Mouse (Mus musculus): ENCODE results near the gene Rapgef1.
A peak's percentile ranks its signal among the peaks of the same experiment; 100 is the strongest.

Gene Rapgef1

DNA sequence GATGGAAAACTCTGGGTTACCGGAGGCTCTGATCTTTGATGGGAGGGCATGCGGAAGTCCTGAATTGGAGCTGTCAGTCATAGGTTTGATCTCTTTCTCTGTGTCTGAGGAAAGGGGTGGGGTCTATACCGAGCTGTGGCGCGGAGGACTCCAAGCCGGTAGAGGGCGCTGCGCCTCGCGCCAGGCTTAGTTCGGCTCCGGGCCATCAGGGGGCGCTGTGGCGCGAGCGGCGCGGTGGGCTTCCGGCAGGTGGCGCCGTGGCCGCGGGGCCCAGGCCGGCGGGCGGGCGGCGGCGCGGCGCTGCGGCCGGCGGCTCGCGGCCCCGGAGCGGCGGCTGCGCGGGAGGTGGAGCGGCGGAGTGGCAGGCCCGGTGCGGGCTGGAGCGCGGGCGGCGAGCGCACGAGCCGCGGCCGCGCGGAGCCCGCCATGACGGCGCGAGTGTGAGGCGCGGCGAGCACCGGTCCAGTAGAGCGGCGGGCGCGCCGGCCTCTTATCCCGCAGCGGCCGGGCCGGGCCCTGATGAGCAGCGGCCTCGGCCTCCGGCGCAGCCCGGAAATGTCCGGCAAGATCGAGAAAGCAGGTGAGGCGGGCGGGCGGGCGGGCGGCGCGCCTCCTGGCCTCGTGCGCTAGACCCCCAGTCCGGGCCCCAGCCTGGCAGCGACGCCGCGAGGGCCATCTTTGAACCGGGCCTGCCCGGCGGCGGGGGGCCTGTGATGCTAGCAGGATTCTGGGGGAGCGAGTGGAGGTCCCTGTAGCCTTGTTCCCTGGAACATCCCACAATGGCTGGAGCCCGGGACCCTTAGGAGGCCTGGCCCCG lies at the start of gene Rapgef1:
Gene Rapgef1 (plus strand): TSS at position 237 of the 817 bp plus-strand sequence.
- DNase-seq (ENCODE audit: low read depth, low spot score): peak; percentile 72

DNA sequence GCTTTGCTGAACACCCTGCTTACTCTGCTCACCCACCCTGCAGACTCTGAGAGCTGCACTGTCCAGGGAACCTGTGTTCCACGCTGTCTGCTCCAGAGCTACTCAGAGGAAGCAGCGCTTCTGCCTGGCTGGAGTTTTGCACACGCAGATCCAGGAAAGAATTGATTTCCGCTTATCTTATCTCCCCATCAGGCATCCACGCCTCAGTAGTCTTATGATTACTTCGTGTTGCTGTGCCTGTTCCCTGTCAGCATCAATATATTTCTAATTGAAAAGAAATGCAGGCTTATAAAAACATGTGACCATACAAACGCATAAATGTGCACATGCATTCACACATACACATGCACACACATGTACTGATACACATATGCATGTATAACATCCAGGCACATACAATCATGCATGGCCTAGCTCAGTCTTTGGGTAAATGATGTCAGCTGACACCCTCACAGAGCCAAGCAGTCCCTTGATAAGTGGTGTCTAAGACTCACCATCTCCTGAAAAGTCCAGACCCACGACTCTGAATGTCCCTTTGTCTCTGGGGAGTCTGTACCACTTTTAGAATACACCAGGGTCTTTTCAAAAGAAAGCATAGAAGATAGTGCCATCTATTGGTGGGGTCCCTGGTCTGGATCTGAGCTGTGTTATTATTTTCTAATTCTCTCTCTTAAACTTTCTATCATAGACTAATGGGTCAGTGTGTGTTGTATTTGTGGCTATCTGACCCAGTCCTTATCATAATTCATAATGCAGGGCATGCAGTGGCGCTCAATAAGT lies 47.4 kb upstream of the Rapgef1 start:
- no peak for DNase-seq (ENCODE audit: low read depth, low spot score)

DNA sequence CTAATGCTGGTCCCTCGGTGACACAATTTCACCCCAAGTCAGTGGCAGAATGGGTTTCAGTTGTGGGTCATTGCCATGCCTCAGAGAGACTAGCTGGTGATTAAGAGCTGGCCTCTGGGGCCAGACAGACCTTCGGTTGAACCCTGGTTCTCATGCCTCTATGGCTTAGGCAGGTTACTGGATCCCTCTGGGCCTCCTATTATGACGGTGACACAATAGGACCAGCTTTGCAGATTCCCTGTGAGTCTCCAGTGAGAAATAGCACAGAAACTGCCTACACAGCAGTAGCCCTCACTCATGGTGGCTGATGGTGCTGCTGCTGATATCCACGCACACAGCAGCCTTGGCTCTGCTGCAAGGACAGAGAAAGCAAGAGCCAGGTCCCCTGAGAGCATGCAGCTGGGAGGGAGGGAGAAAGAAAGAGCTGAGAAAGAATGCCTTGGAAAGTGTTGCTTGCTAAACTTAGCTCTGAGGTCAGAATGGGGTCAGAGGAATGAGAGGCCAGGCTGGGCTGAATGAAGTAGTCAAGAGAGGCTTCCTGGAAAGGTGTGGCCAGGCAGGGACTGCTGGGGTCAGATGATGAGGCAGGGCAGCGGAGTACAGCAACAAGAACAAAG lies 46.6 kb upstream of the Rapgef1 start:
- DNase-seq (ENCODE audit: low read depth, low spot score): peak; percentile 6

DNA sequence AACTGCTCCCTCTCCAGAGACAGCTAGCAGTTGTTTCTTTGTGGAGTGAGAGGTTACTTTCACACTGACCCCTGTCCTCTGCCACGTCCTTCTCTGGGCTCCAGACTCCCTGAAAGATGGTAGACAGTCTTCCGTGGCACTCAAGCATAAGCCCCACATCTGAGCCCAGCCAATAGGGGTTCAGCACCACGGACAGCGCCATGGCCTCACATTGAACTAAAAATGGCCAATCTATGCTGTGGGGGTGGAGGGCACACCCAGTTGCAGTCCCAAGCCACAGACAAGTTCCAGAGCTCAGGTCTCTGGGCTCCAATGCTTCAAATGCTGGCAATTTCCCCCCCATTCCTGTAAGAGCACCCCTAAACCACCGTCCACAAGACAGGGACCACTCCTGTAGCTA lies 45.9 kb upstream of the Rapgef1 start:
- peak; percentile 17 for DNase-seq (ENCODE audit: low read depth, low spot score)

DNA sequence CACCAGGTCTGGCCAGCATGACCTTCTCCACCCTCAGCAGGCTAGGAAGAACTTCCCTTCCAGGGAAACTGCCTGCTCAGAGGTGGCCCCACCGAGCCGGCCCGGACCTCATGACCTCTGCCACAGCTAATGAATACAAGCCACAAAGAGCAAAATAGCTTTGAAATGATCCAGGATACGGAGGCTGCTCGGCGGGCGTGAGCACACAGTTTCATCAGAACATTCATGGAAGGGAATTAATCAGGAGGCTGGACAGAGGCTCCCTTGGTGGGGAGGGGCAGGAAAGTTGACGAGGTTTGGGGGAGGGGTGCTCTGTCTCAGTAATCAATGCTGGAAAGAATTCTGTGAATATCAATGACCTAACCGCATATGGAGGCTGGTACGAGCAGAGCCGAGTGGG lies 45.3 kb upstream of the Rapgef1 start:
- no peak for DNase-seq (ENCODE audit: low read depth, low spot score)

DNA sequence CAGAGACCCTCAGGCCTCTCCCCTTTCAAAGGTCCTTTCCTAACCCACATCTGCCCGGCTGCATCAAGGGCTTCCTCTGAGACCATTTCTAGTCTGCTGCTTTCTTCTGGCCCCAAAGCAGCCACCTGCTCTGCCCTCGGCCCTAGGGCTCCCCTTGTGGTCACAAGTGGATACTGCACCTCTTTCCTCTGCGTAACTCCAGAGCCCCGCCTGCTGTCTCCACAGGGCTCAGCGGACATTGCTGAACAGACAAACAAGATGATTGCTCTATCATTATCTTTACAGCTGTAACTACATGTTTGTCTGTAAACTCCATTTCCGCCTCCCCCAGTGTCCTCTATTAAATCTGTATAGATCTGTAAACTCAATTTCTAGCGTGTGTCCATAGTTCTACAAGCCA lies 37.1 kb upstream of the Rapgef1 start:
- peak; percentile 61 for DNase-seq (ENCODE audit: low read depth, low spot score)

DNA sequence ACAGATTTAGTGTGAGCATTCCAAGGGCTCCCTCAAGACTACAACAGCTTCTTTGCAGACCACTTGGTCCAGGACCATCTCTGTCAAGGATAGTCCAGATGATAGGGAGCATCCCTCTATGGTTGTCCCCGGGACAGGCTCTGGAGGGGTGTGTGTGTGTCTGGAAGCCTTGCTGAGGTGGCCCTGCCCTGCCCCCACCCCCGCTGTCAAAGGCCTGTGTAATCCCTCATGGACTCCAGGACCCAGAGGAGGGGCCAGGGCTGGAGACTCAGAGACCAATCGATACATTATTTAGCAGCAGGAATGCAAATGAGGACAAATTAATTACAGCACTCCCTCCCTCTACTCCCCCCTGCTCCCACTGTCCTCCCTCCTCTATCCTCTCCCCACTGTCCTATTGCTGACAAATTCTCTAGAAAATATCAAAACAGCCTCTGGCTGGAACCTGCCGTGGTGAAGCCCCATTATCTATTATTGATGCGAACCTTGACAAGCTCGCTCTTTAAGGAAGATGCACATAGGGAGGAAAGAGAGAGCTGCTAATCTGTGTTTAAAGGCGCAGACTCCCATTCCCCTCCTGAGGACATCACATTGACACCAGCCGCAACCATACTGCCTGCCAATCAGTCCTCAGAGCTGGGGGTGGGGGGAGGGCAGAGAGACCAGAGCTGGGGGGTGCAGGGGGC lies 33.4 kb upstream of the Rapgef1 start:
- DNase-seq (ENCODE audit: low read depth, low spot score): no peak

DNA sequence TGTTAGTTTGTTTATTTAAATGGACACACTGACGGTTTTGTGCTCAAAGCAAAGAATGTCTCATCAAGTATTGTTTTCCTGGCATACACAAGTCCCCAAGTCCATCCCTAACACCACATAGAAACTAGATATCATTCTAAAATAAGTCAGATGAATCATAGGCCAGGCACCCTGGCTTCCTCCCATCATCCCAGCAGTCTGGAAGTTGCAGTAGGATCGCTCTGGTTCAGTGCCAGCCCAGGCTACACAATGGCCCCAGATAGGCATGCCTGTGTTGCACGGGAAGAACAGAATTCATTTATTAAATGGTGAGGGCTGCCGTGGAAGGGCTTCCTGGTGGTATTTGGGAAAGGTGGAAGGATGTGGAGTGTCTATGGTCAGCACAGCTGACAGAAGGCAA lies 31.5 kb upstream of the Rapgef1 start:
- DNase-seq (ENCODE audit: low read depth, low spot score): no peak

DNA sequence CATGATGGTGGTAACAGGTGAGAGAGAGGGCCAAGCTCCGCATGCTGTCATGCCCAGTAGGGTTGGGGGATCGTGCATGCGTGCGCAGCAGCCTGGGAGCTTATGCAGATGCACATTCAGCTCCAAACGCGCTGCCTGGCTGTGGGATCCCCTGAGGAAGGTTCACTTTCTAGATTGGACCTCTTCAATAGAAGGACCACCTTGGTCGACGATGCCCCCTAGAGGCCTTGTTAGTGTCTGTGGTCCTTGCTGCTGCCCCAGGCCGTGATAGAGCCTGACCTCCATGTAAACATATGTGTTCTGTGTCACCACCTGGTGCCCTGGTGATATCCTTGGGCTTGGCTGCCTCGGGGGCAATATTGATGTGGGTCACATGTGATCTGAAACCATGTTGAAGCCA lies 30.3 kb upstream of the Rapgef1 start:
- DNase-seq (ENCODE audit: low read depth, low spot score): no peak

DNA sequence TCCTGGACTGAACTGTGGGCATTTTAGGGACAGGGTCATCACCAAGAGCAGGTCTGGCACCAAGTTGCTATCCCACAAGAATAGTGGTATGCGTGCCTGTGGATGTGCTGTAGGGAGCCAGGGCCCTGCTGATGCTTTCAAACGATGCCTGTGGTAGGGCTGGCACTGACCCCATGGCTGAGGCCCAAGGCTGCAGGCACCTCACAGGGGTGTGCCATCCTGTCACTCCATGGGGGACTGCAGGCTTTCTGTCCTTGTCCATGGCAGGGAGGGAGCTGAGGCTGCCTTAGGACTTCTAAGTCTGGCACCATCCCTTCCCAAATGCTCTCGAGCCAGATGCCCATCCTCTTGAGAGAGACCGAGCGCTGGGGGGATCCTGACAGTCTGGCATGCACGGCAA lies 27.9 kb upstream of the Rapgef1 start:
- no peak for DNase-seq (ENCODE audit: low read depth, low spot score)

DNA sequence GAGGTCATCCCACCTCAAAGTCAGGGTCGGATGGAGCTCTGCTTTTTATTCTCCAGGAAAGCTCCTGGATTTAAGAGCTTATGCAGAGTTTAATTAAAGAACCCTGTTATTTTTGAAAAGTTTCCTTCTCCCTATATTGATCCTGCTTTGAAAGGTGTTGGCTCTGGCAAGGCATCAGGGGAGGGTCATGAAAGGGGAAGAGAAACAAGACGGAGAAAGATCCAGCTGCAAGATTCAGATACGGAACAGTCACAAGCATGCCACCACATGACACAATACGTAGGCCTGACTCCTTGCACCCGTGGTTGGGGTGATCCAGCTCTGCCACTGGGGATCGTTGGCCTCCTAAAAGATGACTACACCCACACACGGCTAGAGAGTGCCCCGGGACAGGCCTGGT lies 27.0 kb upstream of the Rapgef1 start:
- no peak for DNase-seq (ENCODE audit: low read depth, low spot score)

DNA sequence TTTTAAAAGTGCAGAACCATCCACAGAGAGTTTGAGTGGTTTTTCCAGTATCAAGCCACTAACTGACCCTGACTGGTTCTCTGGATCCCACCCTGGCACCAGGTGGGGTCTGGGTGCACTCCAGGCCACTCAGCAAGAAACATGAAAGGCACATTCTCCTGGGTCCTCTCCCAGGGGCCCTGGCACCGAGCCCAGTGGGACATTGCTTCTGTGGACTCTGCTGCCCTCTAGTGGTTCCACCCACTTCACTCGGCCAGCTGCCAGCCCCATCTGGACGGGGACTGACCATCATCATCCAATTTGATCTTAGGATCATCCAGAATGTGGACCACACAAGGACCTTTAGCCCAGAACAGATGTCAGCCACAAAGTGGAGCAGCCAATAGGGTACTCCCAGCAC lies 15.6 kb upstream of the Rapgef1 start:
- DNase-seq (ENCODE audit: low read depth, low spot score): no peak

DNA sequence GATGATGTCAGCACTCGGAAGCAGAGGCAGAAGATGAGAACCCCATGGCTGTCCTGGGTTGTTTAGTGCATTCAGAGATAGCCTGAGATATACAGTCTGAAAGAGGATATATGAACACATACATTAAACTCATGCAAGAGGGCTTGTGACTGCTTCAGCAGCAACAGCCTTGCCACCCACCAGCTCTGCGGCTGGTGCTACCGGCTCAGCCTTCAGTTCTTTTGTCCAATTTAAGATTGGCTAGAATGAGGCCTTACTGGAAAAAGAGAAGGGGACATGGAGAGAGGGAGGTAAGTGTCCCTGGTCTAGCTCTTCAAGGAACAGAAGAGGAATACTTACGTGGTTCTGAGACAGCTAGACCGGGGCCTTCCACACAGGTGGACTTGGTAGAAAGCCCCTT lies 13.9 kb upstream of the Rapgef1 start:
- no peak for DNase-seq (ENCODE audit: low read depth, low spot score)

DNA sequence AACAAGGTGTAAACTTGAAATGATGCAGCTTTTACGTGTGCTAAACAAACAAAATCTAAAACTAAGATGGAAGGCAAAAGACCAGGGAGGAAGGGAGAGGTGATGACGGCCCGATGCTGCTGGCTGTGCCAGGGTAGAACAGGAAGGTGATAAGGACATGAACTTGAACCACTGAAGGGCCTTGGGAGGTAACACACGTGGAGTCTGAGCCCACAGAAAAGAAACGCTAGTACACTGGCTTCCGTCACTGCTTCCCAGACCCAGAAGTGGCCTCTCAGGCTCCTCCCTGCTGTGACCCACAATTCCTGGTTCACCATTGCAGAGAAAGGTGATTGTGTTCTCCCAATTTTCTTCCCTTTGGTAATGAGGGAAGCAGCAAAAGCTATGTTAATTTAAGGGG lies 13.1 kb upstream of the Rapgef1 start:
- no peak for DNase-seq (ENCODE audit: low read depth, low spot score)

DNA sequence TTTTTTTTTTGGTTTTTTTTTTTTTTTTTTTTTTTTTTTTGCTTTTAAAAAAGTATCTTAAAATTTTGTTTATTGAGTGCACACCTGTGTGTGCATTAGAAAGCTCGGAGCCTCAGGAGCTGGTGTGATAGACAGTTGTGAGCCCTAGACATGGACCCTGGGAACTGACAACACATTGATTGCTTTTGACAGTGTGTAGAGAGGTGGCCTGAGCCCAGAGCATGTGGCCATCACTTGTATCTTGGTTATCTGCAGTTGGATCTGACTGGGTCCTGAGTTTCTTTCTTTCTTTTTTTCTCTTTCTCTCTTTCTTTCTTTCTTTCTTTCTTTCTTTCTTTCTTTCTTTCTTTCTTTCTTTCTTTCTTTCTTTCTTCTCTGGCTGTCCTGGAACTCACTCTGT lies 2.2 kb upstream of the Rapgef1 start:
- no peak for DNase-seq (ENCODE audit: low read depth, low spot score)

DNA sequence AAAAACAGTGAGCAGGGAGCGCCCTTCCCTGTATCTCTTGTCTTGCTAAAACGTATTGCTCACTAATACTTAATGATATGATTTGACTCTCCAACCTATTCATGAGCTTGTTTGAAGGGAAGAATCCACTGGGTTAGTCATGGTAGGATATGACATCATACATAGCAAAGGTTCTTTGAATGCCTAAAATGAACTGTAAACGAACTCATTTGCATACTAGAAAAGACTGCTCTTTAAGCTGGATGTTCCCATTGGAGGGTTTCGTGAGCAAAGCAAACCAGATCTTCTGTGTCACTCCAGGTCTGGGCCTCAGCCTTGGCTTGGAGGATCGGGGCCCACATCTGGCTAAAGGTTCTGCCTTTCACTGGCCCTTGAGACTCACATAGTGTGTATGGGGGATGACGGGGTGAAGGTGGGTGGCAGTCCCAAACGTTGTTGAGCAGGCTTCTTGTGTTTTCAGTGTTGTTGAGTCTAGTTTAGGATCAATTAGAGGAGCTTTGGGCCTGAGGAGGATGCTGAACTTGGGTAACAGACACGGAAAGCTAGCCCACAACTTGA lies 515 bp upstream of the Rapgef1 start:
- DNase-seq (ENCODE audit: low read depth, low spot score): no peak

DNA sequence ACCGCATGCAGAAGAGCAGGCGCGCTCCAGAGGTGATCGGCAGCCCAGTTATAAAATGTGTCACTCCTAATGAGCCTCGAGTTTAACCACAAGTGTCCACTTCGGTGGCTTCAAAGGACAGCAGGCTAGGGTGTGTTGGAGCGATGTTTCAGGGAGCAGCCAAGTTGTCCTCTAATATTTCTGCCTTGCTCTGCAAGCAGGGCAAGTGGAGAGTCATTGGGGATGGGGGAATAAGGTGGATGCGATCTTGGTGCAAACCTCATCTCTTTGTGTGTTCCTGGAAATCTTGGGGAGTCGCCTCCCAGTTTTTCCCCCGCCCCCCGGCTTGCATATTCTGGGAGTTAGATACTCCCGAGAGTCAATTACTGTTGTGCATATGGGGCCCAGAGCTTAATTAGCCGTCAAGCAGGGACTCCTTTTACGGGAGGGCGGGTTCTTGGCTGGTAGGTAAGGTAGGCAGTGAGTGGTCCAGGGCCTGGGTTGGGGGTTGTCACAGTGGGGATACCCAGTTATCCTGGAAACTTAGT lies 844 bp downstream of the Rapgef1 start:
- no peak for DNase-seq (ENCODE audit: low read depth, low spot score)

DNA sequence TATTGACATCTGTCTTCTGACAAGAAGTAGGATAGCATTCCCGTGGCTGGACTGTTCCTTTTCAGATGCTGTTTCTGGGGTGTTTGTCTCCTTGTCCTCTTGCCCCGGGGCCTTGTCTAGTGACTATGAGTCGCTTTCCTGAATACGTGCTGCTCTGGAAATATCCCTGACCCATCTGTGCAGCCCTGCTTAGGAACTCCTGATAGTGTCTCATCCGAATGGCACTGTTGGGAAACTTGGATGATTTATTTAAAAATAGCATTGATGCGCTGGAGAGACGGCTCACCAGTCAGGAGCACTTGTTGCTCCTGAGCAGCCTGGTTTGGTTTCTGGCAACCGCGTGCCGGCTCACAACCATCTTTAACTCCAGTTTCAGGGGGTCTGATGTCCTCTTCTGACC lies 1.6 kb downstream of the Rapgef1 start:
- no peak for DNase-seq (ENCODE audit: low read depth, low spot score)

DNA sequence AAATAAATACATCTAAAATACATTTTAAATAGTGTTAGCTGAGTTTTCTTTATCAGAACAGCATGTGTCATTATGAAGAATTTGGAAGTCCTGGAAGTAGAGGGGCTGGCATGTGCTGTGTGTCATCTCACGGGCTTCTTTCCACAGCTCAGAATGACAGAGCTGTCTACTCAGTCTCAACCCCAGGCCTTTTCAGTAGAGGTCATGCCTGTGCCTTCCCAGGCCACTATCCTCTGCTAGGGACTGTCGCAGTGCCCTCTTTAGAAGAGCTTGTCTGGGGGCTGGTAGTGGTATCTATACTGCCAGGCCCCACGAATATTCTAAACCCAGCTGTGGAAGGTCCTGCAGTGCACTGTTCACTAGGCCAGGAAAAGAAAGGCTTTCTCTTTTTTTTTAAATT lies 2.1 kb downstream of the Rapgef1 start:
- no peak for DNase-seq (ENCODE audit: low read depth, low spot score)

DNA sequence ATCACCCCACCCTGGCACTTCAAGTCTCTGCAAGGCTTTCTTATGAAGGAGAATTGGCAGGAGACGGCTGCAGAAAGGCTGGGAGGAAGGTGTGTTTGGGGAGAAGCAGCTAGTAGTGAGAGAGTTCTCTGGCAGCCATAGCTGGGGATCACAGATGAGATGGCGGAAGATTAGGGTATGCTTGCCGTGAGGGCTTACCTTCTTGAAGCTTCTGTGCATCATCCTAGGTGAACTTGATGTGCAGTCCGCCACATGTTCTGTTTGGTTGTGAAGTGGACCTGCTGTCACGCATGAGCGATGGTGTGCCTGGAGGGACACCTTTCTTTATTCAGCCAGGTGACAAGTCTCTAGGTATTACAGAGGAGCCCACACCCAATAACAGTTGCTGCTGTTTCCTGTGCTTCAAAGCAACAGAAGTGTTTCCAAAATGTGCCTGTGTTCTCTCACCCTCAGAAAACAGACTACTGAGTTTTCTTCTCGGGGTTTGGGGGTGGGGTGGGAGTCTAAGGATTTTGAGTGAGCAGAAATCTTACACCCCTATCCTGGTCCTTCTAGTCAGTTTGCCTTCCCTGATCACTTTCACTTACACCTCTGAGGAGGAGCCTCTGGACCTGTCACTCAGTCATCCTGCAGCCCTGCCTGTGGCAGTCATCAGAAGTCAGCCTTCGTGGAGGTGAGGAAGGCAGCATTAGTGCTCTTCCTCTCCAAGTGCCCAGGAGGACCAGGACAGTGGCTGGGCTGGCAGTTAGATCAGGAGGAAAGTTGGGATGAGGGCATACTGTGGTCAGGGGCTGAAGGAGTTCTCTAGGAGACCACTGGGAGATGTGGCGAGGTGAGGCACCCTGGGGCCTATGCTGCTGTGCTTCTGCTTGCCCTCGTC lies 2.8 kb downstream of the Rapgef1 start:
- no peak for DNase-seq (ENCODE audit: low read depth, low spot score)

Measured in skeletal muscle tissue, adult 2 months (tissue).